Mouse (Mus musculus) T-cell, adult 2 months (primary cell): ENCODE results near the gene Ggact.

Experiments used
- DNase-seq: peaks from one replicate; pipeline ENCODE4 v3.0.0; 2022; ENCODE audit warnings: low spot score

The Ggact gene

GRCm38 (mm10) chr14:122867531-122868285 lies 45.8 kb downstream of the Ggact start:
- no peak for DNase-seq

- no peak for DNase-seq
Measured at GRCm38 (mm10) chr14:122865462-122866129, 48.0 kb downstream of the Ggact start.

GRCm38 (mm10) chr14:122862623-122863022 lies 50.9 kb downstream of the Ggact start:
- DNase-seq: no peak

GRCm38 (mm10) chr14:122859792-122860191 lies 53.8 kb downstream of the Ggact start:
- DNase-seq: no peak

GRCm38 (mm10) chr14:122852506-122853057 lies 61.0 kb downstream of the Ggact start:
- DNase-seq: peak; percentile 25

GRCm38 (mm10) chr14:122837018-122837417 lies 76.5 kb downstream of the Ggact start:
- DNase-seq: no peak

GRCm38 (mm10) chr14:122836221-122836620 lies 77.3 kb downstream of the Ggact start:
- no peak for DNase-seq

- no peak for DNase-seq
Measured at GRCm38 (mm10) chr14:122835487-122836190, 77.9 kb downstream of the Ggact start.

- no peak for DNase-seq
Measured at GRCm38 (mm10) chr14:122834753-122835152, 78.8 kb downstream of the Ggact start.

GRCm38 (mm10) chr14:122833666-122834065 lies 79.9 kb downstream of the Ggact start:
- no peak for DNase-seq

- no peak for DNase-seq
Measured at GRCm38 (mm10) chr14:122830433-122830832, 83.1 kb downstream of the Ggact start.

GRCm38 (mm10) chr14:122825464-122825863 lies 88.1 kb downstream of the Ggact start:
- DNase-seq: no peak

- no peak for DNase-seq
Measured at GRCm38 (mm10) chr14:122823791-122824190, 89.8 kb downstream of the Ggact start.

GRCm38 (mm10) chr14:122821002-122821401 lies 92.6 kb downstream of the Ggact start:
- DNase-seq: no peak

GRCm38 (mm10) chr14:122800296-122800695 lies 113.3 kb downstream of the Ggact start:
- DNase-seq: no peak

GRCm38 (mm10) chr14:122793368-122793767 lies 120.2 kb downstream of the Ggact start:
- DNase-seq: no peak

GRCm38 (mm10) chr14:122790111-122790510 lies 123.4 kb downstream of the Ggact start:
- DNase-seq: no peak

GRCm38 (mm10) chr14:122788199-122788598 lies 125.4 kb downstream of the Ggact start:
- DNase-seq: peak; percentile 3

GRCm38 (mm10) chr14:122784701-122785100 lies 128.9 kb downstream of the Ggact start:
- DNase-seq: no peak

- DNase-seq: no peak
Measured at GRCm38 (mm10) chr14:122766448-122766847, 147.1 kb downstream of the Ggact start.
